Mouse (Mus musculus) olfactory bulb, adult 2 months (tissue): ENCODE data around the gene Stpg3.

Source experiments
- CTCF ChIP-seq: fragments of 200-500 bp; IDR thresholded peaks from 2 replicates; pipeline ENCODE4 v1.5.1; 2012; ENCODE audit warnings: low read depth, mild to moderate bottlenecking, low read length, moderate library complexity; ENCODE audit not compliant: insufficient read depth
- POLR2A ChIP-seq: fragments of 200-500 bp; IDR thresholded peaks from 2 replicates; pipeline ENCODE4 v1.6.1; 2012; ENCODE audit warnings: mild to moderate bottlenecking, low read depth, low read length, moderate library complexity; ENCODE audit not compliant: insufficient read depth

- TF ChIP-seq CTCF (no peak), POLR2A (no peak)
Observed at GRCm38 (mm10) chr2:25233421-25233820, 19.0 kb upstream of the Stpg3 start.
